Mouse (Mus musculus) MEL (cell line): ENCODE measurements around the gene Zcchc24. TPM values are rescaled to one million over a fixed set of nuclear protein-coding genes. Genes with fewer than 3 reads are reported as not detected.

ENCODE experiments used
- DNase-seq: peaks from one replicate; pipeline ENCODE4 v3.0.0; 2011; ENCODE audit warnings: low read depth, low spot score
- H3K27ac ChIP-seq: 2 replicates; pipeline ENCODE4 v1.5.1; 2012; ENCODE audit warnings: low read depth, mild to moderate bottlenecking, control low read depth, low read length, moderate library complexity; ENCODE audit not compliant: control insufficient read depth
- H3K27me3 ChIP-seq, 2 experiments: fragments of 150-350 bp in 1 of 2; sonication (generic) in 1 of 2; 2 replicates each; pipeline ENCODE4 v1.6.1; 2012; ENCODE audit warnings: low read length in 2 of 2, mild to moderate bottlenecking in 2 of 2, improper control_type of control experiment in 1 of 2, moderate library complexity in 1 of 2; ENCODE audit not compliant: insufficient read depth in 2 of 2, control insufficient read depth in 1 of 2
- H3K36me3 ChIP-seq, 2 experiments: 2 replicates each; pipeline ENCODE4 v1.6.1; 2012 to 2014; ENCODE audit warnings: low read length in 2 of 2, improper control_type of control experiment in 1 of 2, inconsistent platforms in 1 of 2, mild to moderate bottlenecking in 1 of 2; ENCODE audit not compliant: insufficient read depth in 2 of 2, control insufficient read depth in 1 of 2
- H3K4me1 ChIP-seq, 2 experiments: fragments of 150-350 bp in 1 of 2; sonication (generic) in 1 of 2; 2 replicates each; pipeline ENCODE4 v1.6.1; 2012; ENCODE audit warnings: low read length in 2 of 2, improper control_type of control experiment in 1 of 2, mild to moderate bottlenecking in 1 of 2; ENCODE audit not compliant: insufficient read depth in 2 of 2, control insufficient read depth in 1 of 2
- H3K4me3 ChIP-seq, 2 experiments: fragments of 150-350 bp in 1 of 2; sonication (generic) in 1 of 2; 2 replicates each; pipeline ENCODE4 v1.5.1; 2012; ENCODE audit warnings: low read depth in 2 of 2, low read length in 2 of 2, mild to moderate bottlenecking in 2 of 2, moderate library complexity in 2 of 2, control low read depth in 1 of 2, improper control_type of control experiment in 1 of 2; ENCODE audit not compliant: control insufficient read depth in 1 of 2, insufficient read depth in 1 of 2
- H3K79me2 ChIP-seq: 2 replicates; pipeline ENCODE4 v1.6.1; 2012; ENCODE audit warnings: mild to moderate bottlenecking, low read length, moderate library complexity; ENCODE audit not compliant: control insufficient read depth, poor library complexity, insufficient read depth
- H3K9ac ChIP-seq: 2 replicates; pipeline ENCODE4 v1.6.1; 2012; ENCODE audit warnings: low read depth, mild to moderate bottlenecking, control low read depth, low read length, moderate library complexity; ENCODE audit not compliant: control insufficient read depth, poor library complexity, severe bottlenecking
- H3K9me3 ChIP-seq: fragments of 150-350 bp; sonication (generic); replicated peaks from 2 replicates; pipeline ENCODE4 v1.6.1; 2012; ENCODE audit warnings: mild to moderate bottlenecking, low read length, improper control_type of control experiment, moderate library complexity; ENCODE audit not compliant: insufficient read depth
- CHD1 ChIP-seq: IDR thresholded peaks from 2 replicates; pipeline ENCODE4 v1.6.1; 2012; ENCODE audit warnings: low read depth, mild to moderate bottlenecking, inconsistent platforms, low read length, improper control_type of control experiment
- CHD2 ChIP-seq: IDR thresholded peaks from 2 replicates; pipeline ENCODE4 v1.6.1; 2011; ENCODE audit warnings: low read length, improper control_type of control experiment
- CTCF ChIP-seq, 3 experiments: IDR thresholded peaks in 2 of 3; conservative IDR thresholded peaks in 1 of 3; 2 replicates each; pipeline ENCODE4 v1.5.1; 2011 to 2012; ENCODE audit warnings: low read length in 3 of 3, low read depth in 2 of 3, mild to moderate bottlenecking in 2 of 3, improper control_type of control experiment in 1 of 3, inconsistent platforms in 1 of 3, mixed read lengths in 1 of 3, moderate library complexity in 1 of 3; ENCODE audit not compliant: control insufficient read depth in 1 of 3, insufficient read depth in 1 of 3, poor library complexity in 1 of 3, severe bottlenecking in 1 of 3
- EP300 ChIP-seq, 2 experiments: IDR thresholded peaks; 2 replicates each; pipeline ENCODE4 v1.6.1; 2011; ENCODE audit warnings: improper control_type of control experiment in 2 of 2, low read length in 2 of 2, low read depth in 1 of 2, mild to moderate bottlenecking in 1 of 2
- ETS1 ChIP-seq: IDR thresholded peaks from 2 replicates; pipeline ENCODE4 v1.6.1; 2012; ENCODE audit warnings: low read depth, mild to moderate bottlenecking, inconsistent platforms, low read length, improper control_type of control experiment, moderate library complexity
- GABPA ChIP-seq: IDR thresholded peaks from 2 replicates; pipeline ENCODE4 v1.6.1; 2012; ENCODE audit warnings: low read depth, mild to moderate bottlenecking, inconsistent platforms, low read length, improper control_type of control experiment, moderate library complexity
- GATA1 ChIP-seq: IDR thresholded peaks from 2 replicates; pipeline ENCODE4 v1.6.1; 2011; ENCODE audit warnings: low read depth, low read length, improper control_type of control experiment
- HCFC1 ChIP-seq: IDR thresholded peaks from 2 replicates; pipeline ENCODE4 v1.6.1; 2012; ENCODE audit warnings: low read depth, mild to moderate bottlenecking, inconsistent platforms, low read length, improper control_type of control experiment, moderate library complexity
- JUND ChIP-seq: IDR thresholded peaks from 2 replicates; pipeline ENCODE4 v1.6.1; 2011; ENCODE audit warnings: low read depth, mild to moderate bottlenecking, improper control_type of control experiment, low read length
- KAT2A ChIP-seq: conservative IDR thresholded peaks from 2 replicates; pipeline ENCODE4 v1.6.1; 2012; ENCODE audit warnings: low read depth, low read length, improper control_type of control experiment, inconsistent platforms
- MAX ChIP-seq: IDR thresholded peaks from 2 replicates; pipeline ENCODE4 v1.6.1; 2011; ENCODE audit warnings: low read length, improper control_type of control experiment
- NELFE ChIP-seq: IDR thresholded peaks from 2 replicates; pipeline ENCODE4 v1.6.1; 2011; ENCODE audit warnings: low read depth, low read length, improper control_type of control experiment
- POLR2AphosphoS2 ChIP-seq: IDR thresholded peaks from 2 replicates; pipeline ENCODE4 v1.6.1; 2011; ENCODE audit warnings: low read length, improper control_type of control experiment
- TAL1 ChIP-seq: IDR thresholded peaks from 2 replicates; pipeline ENCODE4 v1.6.1; 2012; ENCODE audit warnings: mild to moderate bottlenecking, inconsistent platforms, low read length, moderate library complexity, mixed read lengths
- TBP ChIP-seq: IDR thresholded peaks from 2 replicates; pipeline ENCODE4 v1.8.0; 2011; ENCODE audit warnings: low read depth, low read length, improper control_type of control experiment
- USF1 ChIP-seq: IDR thresholded peaks from 2 replicates; pipeline ENCODE4 v1.6.1; 2014; ENCODE audit warnings: low read depth, mild to moderate bottlenecking, inconsistent platforms, low read length, improper control_type of control experiment, moderate library complexity
- ZKSCAN1 ChIP-seq: IDR thresholded peaks from 2 replicates; pipeline ENCODE4 v1.6.1; 2012; ENCODE audit warnings: low read depth, mild to moderate bottlenecking, inconsistent platforms, low read length, improper control_type of control experiment, moderate library complexity
- polyA plus RNA-seq, 2 experiments: library from polyadenylated mRNA; stranded (reverse) in 1 of 2; unstranded in 1 of 2; fragments of >175 nt in 1 of 2; fragments of >200 nt in 1 of 2; gene quantifications; 2 replicates each; pipeline versions ENCODE4 v1.2.1 to v1.2.4; 2012; ENCODE audit warnings: low replicate concordance in 2 of 2, low read depth in 1 of 2; ENCODE audit not compliant: insufficient read length in 2 of 2, insufficient read depth in 1 of 2, missing spikeins in 1 of 2
- total RNA-seq: library from RNA; depleted of rRNA; stranded (reverse); fragments of 300-350 nt; gene quantifications from 2 replicates; pipeline ENCODE4 v1.2.3, GENCODE M21; 2012

Gene Zcchc24
- total and polyA plus RNA-seq, 3 experiments = 2.3 to 8.7 TPM; not detected in 1

DNA sequence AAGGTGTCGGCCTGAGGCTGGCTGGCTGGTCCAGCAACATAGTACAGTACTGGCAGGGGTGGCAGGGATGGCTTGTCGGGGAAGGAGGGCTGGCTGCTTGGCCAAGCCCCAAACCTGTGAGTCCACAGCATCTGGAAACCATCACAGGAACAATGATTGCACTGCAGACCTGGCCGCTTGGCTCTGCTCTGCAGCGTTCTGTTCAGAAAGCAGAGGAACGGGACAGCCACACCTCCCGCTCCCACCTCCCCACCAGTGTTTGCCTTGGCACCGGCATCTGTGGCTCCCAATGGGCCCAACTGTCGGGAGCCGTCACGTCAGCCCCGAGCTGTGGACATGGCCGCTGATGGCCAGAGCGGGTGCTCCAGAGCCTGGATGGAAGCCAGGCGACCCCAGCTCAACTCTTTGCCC is 30.2 kb downstream of the Zcchc24 start:
- H3K9me3 ChIP-seq = no peaks in the 10 kb centered on the region
- TF ChIP-seq USF1 (no peak), GATA1 (no peak), CHD1 (no peak)
- no peak overlapping the region for H3K9ac ChIP-seq
- no peaks in the 10 kb centered on the region for H3K4me1 ChIP-seq
- no peak for DNase-seq
- H3K36me3 ChIP-seq = no peaks in the 10 kb centered on the region
- H3K4me3 ChIP-seq = no peak overlapping the region
- no peak overlapping the region for H3K27ac ChIP-seq
- H3K79me2 ChIP-seq = no peaks in the 10 kb centered on the region
- H3K27me3 ChIP-seq = no peaks in the 10 kb centered on the region

DNA sequence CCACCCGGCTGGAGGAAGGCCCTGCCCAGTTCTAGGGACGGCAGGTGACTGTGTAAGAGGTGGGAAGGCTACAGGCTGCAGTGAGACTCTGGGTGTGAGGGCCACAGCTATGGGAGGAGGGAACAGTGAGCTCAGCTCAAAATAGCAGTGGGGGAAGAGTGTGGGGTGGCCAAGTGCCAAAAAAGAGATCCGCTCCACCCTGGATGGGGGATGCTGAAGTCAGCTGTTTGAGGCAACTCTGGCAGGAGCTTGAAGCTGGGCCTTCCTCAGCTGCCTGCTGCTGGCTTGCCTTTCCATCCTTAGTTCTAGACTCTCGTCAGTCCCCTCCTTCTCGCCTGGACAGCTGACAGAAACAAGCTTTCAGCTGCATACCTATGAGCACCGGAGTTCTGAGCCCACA is 32.2 kb downstream of the Zcchc24 start:
- Histone ChIP-seq H3K9me3 (no peaks in the 10 kb centered on the region), H3K27me3 (no peaks in the 10 kb centered on the region), H3K36me3 (no peaks in the 10 kb centered on the region), H3K79me2 (no peaks in the 10 kb centered on the region), H3K4me3 (no peak overlapping the region), H3K27ac (no peak overlapping the region), H3K4me1 (no peaks in the 10 kb centered on the region), H3K9ac (no peak overlapping the region)
- DNase-seq = no peak
- TF ChIP-seq KAT2A = no peak
- no peak for TF ChIP-seq ETS1
- TF ChIP-seq TBP = no peak
- no peak for TF ChIP-seq USF1
- TF ChIP-seq NELFE = no peak
- TF ChIP-seq JUND = no peak
- no peak for TF ChIP-seq TAL1
- no peak for TF ChIP-seq EP300 (IDR thresholded peaks at IDR 0.05; ENCODE audit: low read depth in 1 of 2, low read length in 2 of 2)
- TF ChIP-seq POLR2AphosphoS2 = no peak
- no peak for TF ChIP-seq MAX
- no peak for TF ChIP-seq HCFC1
- no peak for TF ChIP-seq GABPA
- no peak for TF ChIP-seq ZKSCAN1
- no peak for TF ChIP-seq CHD2

DNA sequence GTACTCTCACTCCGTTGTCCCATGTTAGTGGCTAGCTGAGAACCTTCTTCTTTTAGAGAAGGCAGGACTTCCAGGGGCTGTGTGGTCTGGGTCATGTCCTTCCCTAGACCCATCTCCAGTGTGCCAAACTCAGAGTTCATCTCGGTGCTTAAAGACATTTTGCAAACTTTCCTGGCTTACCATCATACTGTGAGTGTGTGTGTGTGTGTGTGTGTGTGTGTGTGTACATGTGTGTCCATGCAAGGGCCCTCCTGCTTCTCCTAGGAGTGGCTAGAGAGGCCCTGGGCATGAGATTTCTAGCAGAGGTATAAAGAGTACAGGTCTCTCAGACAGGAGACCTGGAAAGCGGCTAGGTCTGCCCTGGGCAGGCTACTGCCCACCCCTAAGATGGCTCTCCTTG is 32.7 kb downstream of the Zcchc24 start:
- Histone ChIP-seq H3K27me3 (no peaks in the 10 kb centered on the region), H3K9me3 (no peaks in the 10 kb centered on the region), H3K4me1 (no peaks in the 10 kb centered on the region), H3K36me3 (no peaks in the 10 kb centered on the region), H3K4me3 (no peak overlapping the region), H3K9ac (no peak overlapping the region), H3K79me2 (no peaks in the 10 kb centered on the region), H3K27ac (no peak overlapping the region)
- DNase-seq = no peak
- TF ChIP-seq CTCF (IDR thresholded peaks at IDR 0.05 in 2 of 3, conservative IDR thresholded peaks at IDR 0.05 in 1 of 3; ENCODE audit: control insufficient read depth in 1 of 3, insufficient read depth in 1 of 3, low read depth in 2 of 3, low read length in 3 of 3, poor library complexity in 1 of 3, severe bottlenecking in 1 of 3) (no peak), GATA1 (no peak)
